Mouse (Mus musculus) heart, embryonic 16.5 days (tissue): ENCODE data around the gene Ikbip. TPM values are rescaled to one million over a fixed set of nuclear protein-coding genes. Genes with fewer than 3 reads are reported as not detected.

Experiments used
- ATAC-seq: fragments of 200-750 bp; cut with Nextera tagmentation; replicated peaks from 2 replicates; pipeline ENCODE4 v1.8.0; 2017; ENCODE audit warnings: moderate number of reproducible peaks; ENCODE audit not compliant: insufficient read depth, low FRiP score; ENCODE audit errors: extremely low read depth
- H3K27ac ChIP-seq: fragments of 300-500 bp; sonication (generic); 2 replicates; pipeline ENCODE4 v1.5.1; 2014; ENCODE audit warnings: mild to moderate bottlenecking, low read length, control low read depth, moderate library complexity
- H3K27me3 ChIP-seq: fragments of 300-500 bp; sonication (generic); 2 replicates; pipeline ENCODE4 v1.6.1; 2014; ENCODE audit warnings: low read length, mixed read lengths; ENCODE audit not compliant: control insufficient read depth, insufficient read depth
- H3K36me3 ChIP-seq: fragments of 300-500 bp; sonication (generic); 2 replicates; pipeline ENCODE4 v1.6.1; 2014; ENCODE audit not compliant: control insufficient read depth, insufficient read depth
- H3K4me1 ChIP-seq: fragments of 300-500 bp; sonication (generic); 2 replicates; pipeline ENCODE4 v1.6.1; 2014; ENCODE audit warnings: low read length, mixed read lengths; ENCODE audit not compliant: control insufficient read depth, insufficient read depth
- H3K4me2 ChIP-seq: fragments of 300-500 bp; sonication (generic); 2 replicates; pipeline ENCODE4 v1.6.1; 2014; ENCODE audit warnings: low read depth, mild to moderate bottlenecking, control low read depth, low read length
- H3K4me3 ChIP-seq: fragments of 300-500 bp; sonication (generic); 2 replicates; pipeline ENCODE4 v1.5.1; 2014; ENCODE audit warnings: mild to moderate bottlenecking, control low read depth, low read length
- H3K9ac ChIP-seq: fragments of 300-500 bp; sonication (generic); 2 replicates; pipeline ENCODE4 v1.6.1; 2014; ENCODE audit warnings: low read length, control low read depth
- H3K9me3 ChIP-seq: fragments of 300-500 bp; sonication (generic); replicated peaks from 2 replicates; pipeline ENCODE4 v1.6.1; 2016; ENCODE audit warnings: low read length; ENCODE audit not compliant: control insufficient read depth
- WGBS: fragments of 180-500 bp; shearing (Covaris S2); extraction: QIAGEN DNeasy Blood & Tissue Kit; methylation state at CpG from one replicate; pipeline ENCODE4 v1.1.7; 2014; 5-methylcytosine and 5-hydroxymethylcytosine counted together
- polyA plus RNA-seq: library from polyadenylated mRNA; unstranded; fragments of >200 nt; fragmentation: Nextera tagmentation; extraction: Ambion mirVana; gene quantifications from 2 replicates; pipeline ENCODE4 v1.2.1, GENCODE M21; 2015

Gene Ikbip
- polyA plus RNA-seq, 1 experiment from 2014 or later, result 39.3 TPM

DNA sequence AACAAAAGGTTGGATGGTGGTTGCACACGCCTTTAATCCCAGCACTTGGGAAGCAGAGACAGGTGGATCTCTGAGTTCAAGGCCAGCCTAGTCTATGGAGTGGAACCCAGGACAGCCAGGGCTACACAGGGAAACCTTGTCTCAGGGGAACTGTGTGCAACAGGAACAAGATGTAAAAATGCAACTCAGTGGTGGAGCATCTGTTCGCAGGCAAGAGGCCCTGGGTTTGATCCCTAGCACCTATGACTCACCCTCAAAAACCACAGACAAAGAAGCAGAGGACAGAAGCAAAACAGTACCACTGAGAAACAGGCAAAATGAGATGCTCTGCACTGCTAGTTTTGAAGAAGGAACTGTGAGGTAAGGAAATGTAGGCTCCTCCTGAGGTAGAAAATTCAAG is 6.1 kb upstream of the Ikbip start:
- no peak overlapping the region for H3K27ac ChIP-seq
- peaks cover 26% of the 10 kb centered on the region for H3K36me3 ChIP-seq
- no peak overlapping the region for H3K4me3 ChIP-seq
- no peak overlapping the region for H3K4me2 ChIP-seq
- whole genome bisulfite sequencing, result 81% methylated on average over 2 of the region's 2 CpGs
- no peak overlapping the region for H3K9ac ChIP-seq
- no peak for ATAC-seq
- H3K9me3 ChIP-seq, result no peaks in the 10 kb centered on the region
- H3K4me1 ChIP-seq, result 0 out of 2 replicates have a peak, but pooled peaks cover 2% of the 10 kb centered on the region
- H3K27me3 ChIP-seq, result no peaks in the 10 kb centered on the region

DNA sequence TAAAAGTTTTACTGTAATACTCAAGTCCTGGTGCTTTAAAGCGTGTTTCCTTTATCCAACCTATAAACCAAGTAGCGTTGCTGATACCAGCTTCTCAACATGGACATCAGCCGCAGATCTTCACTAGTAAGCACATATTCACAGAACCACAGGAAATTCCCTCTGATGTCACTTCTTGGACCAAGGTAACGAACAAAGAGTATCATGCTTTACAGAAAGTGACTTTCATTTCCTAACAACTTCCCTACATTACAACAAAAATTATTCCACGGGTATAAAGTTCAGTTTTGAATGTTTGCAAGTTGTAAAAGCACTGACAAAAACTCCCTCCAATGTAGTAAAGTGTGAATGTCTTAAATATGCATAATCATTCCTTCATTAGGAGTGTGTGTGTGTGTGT is 2.2 kb upstream of the Ikbip start:
- ATAC-seq, result no peak
- H3K36me3 ChIP-seq, result peaks cover 16% of the 10 kb centered on the region
- H3K4me3 ChIP-seq, result no peak overlapping the region
- H3K4me1 ChIP-seq, result peaks cover 7% of the 10 kb centered on the region; the same call in 1 of the 2 replicates
- H3K27ac ChIP-seq, result no peak overlapping the region
- H3K9ac ChIP-seq, result no peak overlapping the region
- 76% methylated on average over 5 of the region's 5 CpGs for WGBS
- peak overlapping the region; percentile 14; the same call in 1 of the 2 replicates for H3K4me2 ChIP-seq
- H3K27me3 ChIP-seq, result no peaks in the 10 kb centered on the region
- H3K9me3 ChIP-seq, result no peaks in the 10 kb centered on the region

DNA sequence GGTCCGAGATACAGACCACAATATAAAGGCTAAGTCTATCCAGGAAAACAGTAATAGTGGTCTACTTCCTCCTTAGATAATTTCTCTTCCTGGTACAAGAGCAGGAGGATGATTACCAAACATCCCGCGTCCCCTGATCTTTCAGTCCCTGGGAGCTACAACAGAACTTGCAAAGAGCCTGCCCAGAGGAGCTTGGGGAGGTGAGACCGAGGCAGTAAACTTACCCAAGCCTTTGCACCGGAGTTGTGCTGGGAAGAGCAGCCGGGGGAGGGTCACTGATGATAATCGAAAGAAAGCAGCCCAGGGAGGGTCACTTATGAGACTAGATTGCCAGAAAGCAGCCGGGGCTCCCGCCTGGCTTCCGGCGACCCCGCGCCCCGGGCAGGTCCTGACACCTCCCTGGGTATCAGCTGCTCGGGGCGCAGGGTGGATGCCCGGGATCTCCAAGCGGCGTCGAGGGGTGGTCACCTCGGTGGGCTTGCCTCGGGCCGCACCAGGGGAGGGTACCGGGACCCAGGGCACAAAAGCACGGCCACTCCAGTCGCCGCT is 707 bp upstream of the Ikbip start:
- H3K4me2 ChIP-seq, result peak overlapping the region; percentile 64
- no peaks in the 10 kb centered on the region for H3K27me3 ChIP-seq
- H3K4me1 ChIP-seq, result peaks cover 7% of the 10 kb centered on the region; the same call in 1 of the 2 replicates
- H3K4me3 ChIP-seq, result peak overlapping the region; percentile 77
- peak overlapping the region; percentile 82 for H3K27ac ChIP-seq
- peaks cover 9% of the 10 kb centered on the region for H3K36me3 ChIP-seq
- no peaks in the 10 kb centered on the region for H3K9me3 ChIP-seq
- ATAC-seq, result peak; percentile 4; the same call in 1 of the 2 replicates
- peak overlapping the region; percentile 82 for H3K9ac ChIP-seq
- under 1% methylated on average over 27 of the region's 27 CpGs for WGBS

DNA sequence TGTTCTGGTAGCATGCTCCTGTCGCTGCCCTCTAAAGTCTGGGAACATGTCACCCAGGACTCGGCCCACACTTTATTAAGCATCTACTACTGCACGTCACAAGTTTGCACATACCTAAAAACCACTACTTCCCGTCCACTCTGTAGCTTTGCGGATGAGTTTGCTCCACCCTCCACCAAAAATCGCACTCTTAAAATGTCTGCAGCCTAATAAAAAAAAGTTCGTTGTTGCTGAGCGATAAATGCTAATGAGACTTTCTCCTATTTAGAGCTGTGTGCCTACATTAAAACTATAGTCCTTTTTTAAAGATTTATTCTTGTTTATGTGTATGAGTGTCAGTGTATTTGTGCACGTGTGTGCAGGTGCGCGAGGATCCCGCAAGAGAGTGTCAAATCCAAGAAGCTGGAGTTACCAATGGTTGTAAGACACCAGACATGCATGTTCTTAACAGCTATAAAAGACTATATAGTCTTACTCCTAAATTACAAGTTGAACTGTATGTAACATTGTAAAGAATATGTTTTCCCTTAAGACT is 720 bp downstream of the Ikbip start:
- H3K4me1 ChIP-seq, result peaks cover 7% of the 10 kb centered on the region; the same call in 1 of the 2 replicates
- peak overlapping the region; percentile 86 for H3K27ac ChIP-seq
- peak overlapping the region; percentile 89 for H3K9ac ChIP-seq
- H3K36me3 ChIP-seq, result peaks cover 5% of the 10 kb centered on the region
- no peaks in the 10 kb centered on the region for H3K9me3 ChIP-seq
- 41% methylated on average over 12 of the region's 12 CpGs for WGBS
- H3K4me2 ChIP-seq, result peak overlapping the region; percentile 82
- ATAC-seq, result no peak
- no peaks in the 10 kb centered on the region for H3K27me3 ChIP-seq
- peak overlapping the region; percentile 77 for H3K4me3 ChIP-seq

DNA sequence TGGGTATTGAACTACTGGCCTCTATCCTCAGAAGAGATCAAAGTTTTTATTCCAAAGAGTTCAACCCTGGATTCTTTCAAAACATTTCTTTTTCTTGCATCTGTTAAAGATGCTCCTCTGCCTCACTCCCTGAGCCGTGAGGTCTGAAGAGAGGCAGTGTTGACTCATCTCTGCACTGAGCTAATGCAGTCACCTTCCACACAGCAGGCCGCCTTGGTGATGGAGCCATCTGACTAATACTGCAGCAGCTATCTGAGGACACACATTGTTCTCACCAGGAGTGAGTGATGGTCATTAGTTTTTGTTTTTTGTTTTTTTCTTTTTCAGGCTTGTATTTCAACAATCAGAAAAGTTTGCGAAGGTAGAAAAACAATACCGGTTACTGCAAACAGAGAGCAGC is 10.1 kb downstream of the Ikbip start:
- Histone ChIP-seq H3K4me2 (no peak overlapping the region), H3K4me3 (no peak overlapping the region), H3K36me3 (peaks cover 17% of the 10 kb centered on the region), H3K27me3 (no peaks in the 10 kb centered on the region), H3K9me3 (no peaks in the 10 kb centered on the region), H3K27ac (no peak overlapping the region), H3K9ac (no peak overlapping the region), H3K4me1 (no peaks in the 10 kb centered on the region)
- ATAC-seq, result no peak
- WGBS, result 86% methylated on average over 4 of the region's 4 CpGs

DNA sequence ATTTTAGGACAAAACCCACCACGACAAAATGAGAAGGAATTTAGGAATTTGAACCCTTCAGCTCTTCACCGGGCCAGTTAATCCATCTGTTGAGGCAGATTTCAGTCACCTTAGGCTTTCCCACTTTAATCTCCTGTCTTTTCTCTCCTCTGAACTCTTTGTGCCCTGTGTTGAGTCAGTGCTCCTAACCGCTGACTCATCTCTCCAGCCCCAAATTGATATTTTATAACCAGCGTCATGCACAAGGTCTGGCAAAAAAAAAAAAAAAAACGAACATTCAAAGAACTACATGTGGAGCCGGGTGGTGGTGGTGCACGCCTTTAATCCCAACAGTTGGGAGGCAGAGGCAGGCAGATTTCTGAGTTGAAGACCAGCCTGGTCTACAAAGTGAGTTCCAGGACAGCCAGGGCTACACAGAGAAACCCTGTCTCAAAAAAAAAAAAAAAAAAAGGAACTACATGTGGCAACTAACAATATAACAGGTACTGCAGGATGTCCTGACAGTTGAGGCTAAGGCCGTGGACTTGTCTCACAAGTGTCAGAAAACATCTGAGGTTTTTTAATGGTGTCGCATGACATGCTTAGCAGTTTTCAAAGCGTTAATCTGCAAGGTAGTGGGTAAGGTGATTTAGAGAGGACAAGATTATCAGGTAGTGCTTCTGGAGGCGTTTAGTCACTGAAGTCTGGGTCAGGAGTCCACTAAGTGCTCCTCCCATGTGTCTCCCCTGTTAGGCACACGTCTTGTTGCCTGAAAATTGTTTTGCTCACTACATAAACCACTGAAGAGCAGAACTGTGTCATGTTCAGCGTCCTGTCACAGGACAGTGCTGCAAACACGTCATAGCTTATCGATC is 11.7 kb downstream of the Ikbip start:
- no peak overlapping the region for H3K4me3 ChIP-seq
- no peaks in the 10 kb centered on the region for H3K9me3 ChIP-seq
- no peak overlapping the region for H3K4me2 ChIP-seq
- H3K9ac ChIP-seq, result no peak overlapping the region
- H3K27ac ChIP-seq, result no peak overlapping the region
- WGBS, result 79% methylated on average over 15 of the region's 15 CpGs
- no peaks in the 10 kb centered on the region for H3K4me1 ChIP-seq
- ATAC-seq, result no peak
- H3K27me3 ChIP-seq, result no peaks in the 10 kb centered on the region
- H3K36me3 ChIP-seq, result peaks cover 17% of the 10 kb centered on the region

DNA sequence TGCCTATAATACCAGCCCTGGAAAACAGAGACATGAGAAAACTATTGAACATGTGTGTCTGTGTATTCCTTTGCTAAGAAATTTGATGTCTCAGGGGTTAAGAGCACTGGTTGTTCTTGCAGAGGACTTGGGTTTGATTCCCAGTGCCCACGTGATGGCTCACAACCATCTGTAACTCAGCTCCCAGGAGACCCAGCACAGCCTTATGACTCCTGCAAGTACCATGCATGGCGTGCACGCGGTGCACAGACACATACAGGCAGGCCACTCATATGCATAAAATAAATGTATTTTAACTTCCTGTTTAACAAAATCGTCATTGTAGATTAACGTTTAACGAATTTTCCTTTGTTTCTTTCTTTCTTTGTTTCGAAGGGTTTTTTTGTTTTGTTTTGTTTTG is 15.3 kb downstream of the Ikbip start:
- Histone ChIP-seq H3K36me3 (peaks cover 27% of the 10 kb centered on the region), H3K4me2 (no peak overlapping the region), H3K9ac (no peak overlapping the region), H3K4me3 (no peak overlapping the region), H3K27ac (no peak overlapping the region), H3K4me1 (no peaks in the 10 kb centered on the region), H3K27me3 (no peaks in the 10 kb centered on the region), H3K9me3 (no peaks in the 10 kb centered on the region)
- WGBS, result 88% methylated on average over 8 of the region's 8 CpGs
- no peak for ATAC-seq

DNA sequence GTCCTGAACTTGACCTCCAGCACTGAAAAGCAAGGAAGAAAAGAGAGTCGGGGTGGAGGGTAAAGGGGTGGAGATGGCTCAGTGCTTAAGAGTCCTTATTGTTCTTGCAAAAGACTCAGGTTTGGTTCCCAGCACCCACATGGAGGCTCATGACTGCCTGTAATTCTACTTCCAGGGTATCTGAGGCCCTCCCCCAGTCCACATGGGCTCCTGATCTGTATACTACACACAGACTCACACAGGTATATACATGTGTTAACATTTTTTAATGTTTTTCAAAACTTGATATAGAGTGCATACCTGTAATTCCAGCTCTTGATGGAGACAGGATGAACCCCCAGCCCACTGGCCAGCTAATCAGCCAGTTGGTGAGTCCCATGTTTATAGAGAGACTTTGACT is 17.4 kb downstream of the Ikbip start:
- Histone ChIP-seq H3K27ac (no peak overlapping the region), H3K4me1 (no peaks in the 10 kb centered on the region)

DNA sequence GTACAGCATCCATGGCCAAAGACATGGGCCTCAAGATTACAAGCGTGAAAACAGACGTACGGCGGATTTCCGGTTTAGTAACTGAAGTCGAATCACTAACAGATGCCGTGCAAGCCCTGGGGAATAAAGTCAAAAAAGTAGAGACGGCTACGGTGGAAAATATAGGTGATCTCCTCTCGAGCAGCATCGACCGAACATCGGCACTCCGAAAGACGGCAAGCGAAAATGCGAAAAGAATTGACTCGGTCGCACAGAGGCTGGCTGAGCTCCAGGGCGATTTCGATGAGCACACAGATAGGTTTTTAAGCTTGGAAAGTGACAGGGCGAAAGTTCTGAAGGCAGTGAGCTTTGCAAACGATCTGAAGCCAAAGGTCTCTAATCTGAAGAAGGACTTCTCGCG is 19.2 kb downstream of the Ikbip start:
- Histone ChIP-seq H3K9me3 (peaks cover 3% of the 10 kb centered on the region; the same call in 1 of the 2 replicates), H3K27ac (no peak overlapping the region), H3K36me3 (peaks cover 13% of the 10 kb centered on the region), H3K4me3 (no peak overlapping the region), H3K27me3 (no peaks in the 10 kb centered on the region), H3K4me2 (no peak overlapping the region), H3K9ac (no peak overlapping the region), H3K4me1 (no peaks in the 10 kb centered on the region)
- 93% methylated on average over 25 of the region's 25 CpGs for WGBS
- no peak for ATAC-seq

More for the DNA sequence above, 17.4 kb downstream of the Ikbip start:
- 88% methylated on average over 1 of the region's 1 CpGs for WGBS
- Histone ChIP-seq H3K27me3 (no peaks in the 10 kb centered on the region), H3K36me3 (peaks cover 21% of the 10 kb centered on the region), H3K4me2 (no peak overlapping the region), H3K9me3 (no peaks in the 10 kb centered on the region), H3K9ac (no peak overlapping the region), H3K4me3 (no peak overlapping the region)
- ATAC-seq, result no peak
